Mouse (Mus musculus) left cerebral cortex, adult 2 months (tissue): ENCODE results near the gene Nhlrc2. TPM values are rescaled to one million over a fixed set of nuclear protein-coding genes. Genes with fewer than 3 reads are reported as not detected.

Experiments
- DNase-seq, 2 experiments: peaks; one replicate each; pipeline ENCODE4 v3.0.0; 2021 to 2022; ENCODE audit warnings: low spot score in 2 of 2, mixed read lengths in 1 of 2; ENCODE audit errors: extremely low spot score in 1 of 2
- H3K27ac ChIP-seq: fragments of 200-600 bp; 2 replicates; pipeline ENCODE4 v1.8.1; 2022
- H3K4me3 ChIP-seq: fragments of 200-600 bp; 2 replicates; pipeline ENCODE4 v1.8.1; 2022
- CTCF ChIP-seq: fragments of 200-600 bp; IDR thresholded peaks from 2 replicates; pipeline ENCODE4 v1.8.1; 2022; ENCODE audit warnings: antibody characterized with exemption, mild to moderate bottlenecking, moderate library complexity
- intact Hi-C: fragments of 180-260 bp; cut with DNase I; formaldehyde crosslinking; loops from one replicate; pipeline ENCODE4 v1.15.1; 2025
- total RNA-seq, 2 experiments: library from RNA; stranded (reverse); gene quantifications; 2 replicates each; pipeline ENCODE4 v1.2.3; 2021

Nhlrc2 gene
- total RNA-seq, 2 experiments from 2014 or later: 13.1 to 15.1 TPM

- intact Hi-C loops: no loop called here
- TF ChIP-seq CTCF: no peak
- H3K4me3 ChIP-seq: no peak overlapping the region
- no peak for DNase-seq
- no peak overlapping the region for H3K27ac ChIP-seq
These were observed 4.7 kb upstream of the Nhlrc2 start for GRCm38 (mm10) chr19:56543320-56543719.

- no peak for DNase-seq
- Histone ChIP-seq H3K4me3 (no peak overlapping the region), H3K27ac (no peak overlapping the region; the same call in 1 of the 2 replicates)
- intact Hi-C loops: no loop called here
- no peak for TF ChIP-seq CTCF
These were observed 3.2 kb upstream of the Nhlrc2 start for GRCm38 (mm10) chr19:56544681-56545388.

DNA sequence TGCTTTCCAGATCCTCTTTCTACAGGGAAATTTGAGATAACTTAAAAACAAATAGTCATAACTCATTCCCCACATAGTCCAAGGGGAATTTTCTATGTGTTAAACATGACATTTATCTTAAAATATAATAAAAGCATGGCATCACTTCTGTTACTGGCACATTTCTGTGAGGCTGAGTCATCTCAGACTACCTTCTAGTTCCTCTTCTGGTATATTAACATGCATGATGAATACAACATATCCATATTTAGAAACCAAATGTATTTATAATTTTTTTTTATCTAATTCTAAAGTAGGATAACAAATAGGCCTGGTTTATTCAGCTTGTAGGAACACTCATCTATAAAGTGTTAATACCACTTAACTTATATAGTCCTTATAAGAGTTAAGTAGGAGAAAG, 2.0 kb upstream of the Nhlrc2 start:
- Histone ChIP-seq H3K27ac (peak overlapping the region; percentile 54; the same call in 1 of the 2 replicates), H3K4me3 (no peak overlapping the region)
- DNase-seq: no peak
- intact Hi-C loops: no loop called here
- TF ChIP-seq CTCF: no peak

DNA sequence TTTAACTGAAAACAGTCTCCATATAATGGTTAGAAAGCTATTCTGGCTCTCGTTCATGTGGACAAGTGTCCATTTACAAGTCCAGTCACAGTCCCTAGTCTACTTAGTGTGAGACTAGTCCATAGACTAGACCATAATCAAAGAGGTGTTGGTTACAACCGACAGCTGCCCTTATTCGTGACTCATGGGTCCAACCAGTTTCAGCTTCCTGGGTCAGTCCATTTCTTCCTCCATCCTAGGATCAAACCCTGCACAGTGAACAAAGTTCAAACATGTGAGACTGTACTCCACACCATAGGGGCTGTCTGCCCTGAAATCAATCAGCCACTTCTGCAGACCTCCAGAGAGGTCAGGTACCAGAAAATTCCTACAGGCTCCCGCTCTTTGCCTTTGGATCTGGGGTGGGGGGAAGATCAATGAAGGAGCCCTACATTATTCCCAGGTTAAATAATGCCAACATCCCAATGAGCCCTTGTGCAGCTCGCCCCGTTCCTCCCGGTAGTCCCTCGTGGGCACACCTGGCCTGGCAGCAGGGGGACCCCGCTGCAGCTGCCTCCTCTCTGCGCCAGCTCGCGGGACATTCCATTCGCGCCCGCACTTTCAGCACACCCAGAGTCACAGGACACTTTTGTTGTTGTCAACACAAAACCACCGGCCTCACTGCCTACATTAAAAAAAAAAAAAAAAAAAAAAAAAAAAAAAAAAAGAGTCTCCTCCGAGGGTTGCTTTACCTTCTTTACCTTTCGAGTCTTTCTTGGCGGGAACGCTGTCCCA, 418 bp upstream of the Nhlrc2 start, which contains the start of gene Dclre1a:
TSS of gene Dclre1a (minus strand) at position 767 of the 774 bp plus-strand sequence.
- intact Hi-C loops: no loop called here
- Histone ChIP-seq H3K4me3 (peak within 1 kb of the TSS; percentile 96), H3K27ac (peak within 1 kb of the TSS; percentile 96)
- peak; percentile 62 to 65 for DNase-seq
- no peak; the same call in none of the 2 replicates for TF ChIP-seq CTCF

DNA sequence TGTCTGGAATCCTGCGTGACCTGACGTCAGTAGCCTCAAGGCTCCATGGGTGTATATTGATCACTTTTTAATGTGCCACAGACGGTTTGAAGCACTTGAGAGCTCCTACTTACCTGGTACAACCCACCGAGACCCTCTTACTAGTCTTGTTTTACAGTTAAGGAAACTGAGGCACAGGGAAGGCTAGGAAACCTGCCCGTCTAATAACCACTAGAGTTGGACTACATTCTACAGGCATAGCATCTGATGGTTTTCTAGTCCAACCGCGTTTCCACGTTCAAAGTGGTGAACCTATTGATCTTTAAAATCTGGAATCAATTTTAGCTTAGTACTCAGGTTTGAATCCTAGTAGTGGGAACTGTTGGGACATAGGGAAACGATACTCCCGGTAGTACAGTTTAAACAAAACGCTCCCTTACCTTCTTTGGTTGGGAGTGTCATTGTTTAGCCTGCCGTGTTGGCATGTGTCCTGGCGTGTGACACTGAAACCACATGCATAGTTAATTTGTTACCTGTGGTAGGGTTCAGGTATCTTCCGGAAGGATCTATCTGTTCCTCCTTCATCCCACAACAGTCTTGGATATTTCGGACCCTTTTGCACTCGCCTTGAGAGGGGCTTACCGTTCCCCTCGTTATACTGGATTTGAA, 1.1 kb downstream of the Nhlrc2 start:
- intact Hi-C loops: no loop called here
- no peak for TF ChIP-seq CTCF
- Histone ChIP-seq H3K4me3 (peak overlapping the region; percentile 96), H3K27ac (peak overlapping the region; percentile 96)
- DNase-seq: no peak

- TF ChIP-seq CTCF: no peak; the same call in none of the 2 replicates
- intact Hi-C loops: no loop called here
- DNase-seq: no peak
These were observed 5.1 kb downstream of the Nhlrc2 start for GRCm38 (mm10) chr19:56553177-56553576.

DNA sequence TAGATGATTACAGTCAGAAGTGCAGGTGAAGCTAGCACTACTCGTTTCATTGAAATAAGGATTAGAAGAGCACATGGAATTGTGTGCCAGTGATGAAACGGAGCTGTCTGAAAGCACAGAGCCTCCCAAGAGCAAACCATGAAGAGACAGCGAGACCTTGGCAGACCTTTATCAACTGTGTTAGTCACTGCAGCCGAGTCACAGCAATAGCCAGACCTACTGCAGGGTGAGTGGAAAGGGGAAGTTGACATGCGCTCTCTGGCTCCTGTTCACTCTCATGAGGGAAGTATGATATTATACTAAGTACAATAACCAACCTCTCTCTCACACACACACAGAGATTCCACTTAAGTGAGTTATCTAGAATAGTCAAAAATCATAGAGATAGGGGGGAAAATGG, 7.9 kb downstream of the Nhlrc2 start:
- TF ChIP-seq CTCF: no peak
- DNase-seq: no peak
- intact Hi-C loops: no loop called here
- Histone ChIP-seq H3K4me3 (no peak overlapping the region), H3K27ac (no peak overlapping the region)

More at GRCm38 (mm10) chr19:56553177-56553576, 5.1 kb downstream of the Nhlrc2 start:
- Histone ChIP-seq H3K27ac (no peak overlapping the region), H3K4me3 (no peak overlapping the region)

DNA sequence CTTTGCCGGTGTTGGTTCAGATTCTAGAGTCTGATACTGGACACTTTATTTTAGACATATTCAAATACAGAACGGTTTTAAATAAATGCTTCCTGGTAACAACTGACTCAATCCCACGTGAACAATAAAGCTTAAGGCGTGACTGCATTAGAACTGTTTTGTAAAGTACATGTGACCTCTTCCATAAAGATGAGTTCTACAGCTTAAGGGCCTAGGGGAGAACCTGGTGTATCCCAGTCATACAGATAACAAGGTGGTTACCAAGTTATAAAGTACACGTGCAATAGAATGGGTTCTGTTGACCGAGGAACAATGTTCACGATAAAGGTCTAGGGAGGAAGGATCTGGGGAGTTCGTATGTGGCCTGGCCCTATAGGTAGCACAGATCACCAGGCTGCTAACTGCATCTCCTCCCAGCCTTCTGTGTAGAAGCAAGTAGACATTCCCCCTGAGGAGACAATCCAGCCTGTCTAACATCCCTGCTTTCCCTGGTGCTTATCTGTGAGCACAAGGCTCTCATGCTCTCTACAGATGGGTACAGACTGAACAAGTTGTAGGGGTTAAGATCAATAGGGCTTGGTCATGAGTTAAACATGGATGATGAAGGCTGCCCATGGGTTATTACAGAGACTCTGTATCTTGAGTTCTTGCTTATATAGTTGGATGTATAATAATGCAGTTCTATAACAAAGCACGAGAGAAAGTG, 14.5 kb downstream of the Nhlrc2 start:
- TF ChIP-seq CTCF: no peak
- H3K4me3 ChIP-seq: no peak overlapping the region
- peak overlapping the region; percentile 68 for H3K27ac ChIP-seq
- intact Hi-C loops: loop anchor here (2.0 to 5.0 kb wide), 4 partner anchors 110 to 345 kb away; no protein-coding TSS in a partner anchor
- no peak for DNase-seq

- TF ChIP-seq CTCF: no peak
- intact Hi-C loops: loop anchor here (2.0 to 5.0 kb wide), 4 partner anchors 111 to 344 kb away; no protein-coding TSS in a partner anchor
- Histone ChIP-seq H3K27ac (peak overlapping the region; percentile 68; the same call in 1 of the 2 replicates), H3K4me3 (no peak overlapping the region)
- DNase-seq: no peak
These were observed 15.4 kb downstream of the Nhlrc2 start for GRCm38 (mm10) chr19:56563469-56563868.

DNA sequence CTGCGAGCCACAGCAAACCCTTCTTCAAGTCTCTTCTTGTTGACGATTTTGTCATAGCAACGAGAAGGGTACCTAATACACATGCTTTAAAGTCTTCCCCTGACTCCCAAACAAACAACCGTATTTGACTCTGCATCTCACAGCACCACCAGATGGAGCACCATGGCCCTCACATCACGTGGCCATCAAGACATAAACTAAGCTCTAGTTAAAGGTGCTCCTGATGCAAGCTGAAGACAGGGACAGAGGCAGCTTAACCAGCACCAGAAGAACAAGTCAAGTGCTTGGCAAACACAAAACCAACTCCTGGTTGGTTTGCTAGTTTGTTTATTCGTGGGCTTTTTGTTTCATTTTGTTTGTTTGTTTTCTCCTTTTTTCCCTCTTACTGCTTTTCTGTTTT, 17.3 kb downstream of the Nhlrc2 start:
- H3K27ac ChIP-seq: peak overlapping the region; percentile 33
- H3K4me3 ChIP-seq: no peak overlapping the region
- peak; percentile 38 for TF ChIP-seq CTCF
- peak in 1 of 2 experiments; percentile 7 for DNase-seq
- intact Hi-C loops: no loop called here

GRCm38 (mm10) chr19:56566041-56566440, 18.0 kb downstream of the Nhlrc2 start:
- no peak overlapping the region; the same call in 1 of the 2 replicates for H3K27ac ChIP-seq
- peak; percentile 77 for TF ChIP-seq CTCF
- DNase-seq: peak; percentile 55 to 62
- no peak overlapping the region for H3K4me3 ChIP-seq
- intact Hi-C loops: loop anchor here (1.0 to 2.0 kb wide), 2 partner anchors 161 to 211 kb away; no protein-coding TSS in a partner anchor
